Mouse (Mus musculus) forebrain, embryonic 12.5 days (tissue): Measurements from ENCODE around the gene Gm9922. TPM values are rescaled to one million over a fixed set of nuclear protein-coding genes. Genes with fewer than 3 reads are reported as not detected.

Experiments used
- ATAC-seq: fragments of 200-750 bp; cut with Nextera tagmentation; 2 replicates; pipeline ENCODE4 v1.8.0; 2017; ENCODE audit warnings: moderate TSS enrichment; ENCODE audit not compliant: low FRiP score
- H3K27ac ChIP-seq: fragments of 300-500 bp; sonication (generic); 2 replicates; pipeline ENCODE4 v1.5.1; 2016; ENCODE audit warnings: mild to moderate bottlenecking
- H3K27me3 ChIP-seq: fragments of 300-500 bp; sonication (generic); 2 replicates; pipeline ENCODE4 v1.6.1; 2016; ENCODE audit warnings: mild to moderate bottlenecking
- H3K36me3 ChIP-seq: fragments of 300-500 bp; sonication (generic); replicated peaks from 2 replicates; pipeline ENCODE4 v1.6.1; 2016; ENCODE audit warnings: mild to moderate bottlenecking
- H3K4me1 ChIP-seq: fragments of 300-500 bp; sonication (generic); 2 replicates; pipeline ENCODE4 v1.6.1; 2016
- H3K4me2 ChIP-seq: fragments of 300-500 bp; sonication (generic); 2 replicates; pipeline ENCODE4 v1.6.1; 2016; ENCODE audit warnings: mild to moderate bottlenecking, moderate library complexity
- H3K4me3 ChIP-seq: fragments of 300-500 bp; sonication (generic); replicated peaks from 2 replicates; pipeline ENCODE4 v1.5.1; 2016; ENCODE audit warnings: mild to moderate bottlenecking
- H3K9ac ChIP-seq: fragments of 300-500 bp; sonication (generic); 2 replicates; pipeline ENCODE4 v1.6.1; 2016; ENCODE audit warnings: mild to moderate bottlenecking
- H3K9me3 ChIP-seq: fragments of 300-500 bp; sonication (generic); 2 replicates; pipeline ENCODE4 v1.6.1; 2016
- WGBS: fragments of 180-500 bp; shearing (Covaris S2); methylation state at CpG from one replicate; pipeline ENCODE4 v1.1.7; 2016; 5-methylcytosine and 5-hydroxymethylcytosine counted together
- polyA plus RNA-seq: library from polyadenylated mRNA; unstranded; fragments of >200 nt; fragmentation: Nextera tagmentation; extraction: Ambion mirVana; gene quantifications from 2 replicates; pipeline ENCODE4 v1.2.1, GENCODE M21; 2016

The Gm9922 gene
- 0.86 and 1.3 TPM in 2 replicates for polyA plus RNA-seq

DNA sequence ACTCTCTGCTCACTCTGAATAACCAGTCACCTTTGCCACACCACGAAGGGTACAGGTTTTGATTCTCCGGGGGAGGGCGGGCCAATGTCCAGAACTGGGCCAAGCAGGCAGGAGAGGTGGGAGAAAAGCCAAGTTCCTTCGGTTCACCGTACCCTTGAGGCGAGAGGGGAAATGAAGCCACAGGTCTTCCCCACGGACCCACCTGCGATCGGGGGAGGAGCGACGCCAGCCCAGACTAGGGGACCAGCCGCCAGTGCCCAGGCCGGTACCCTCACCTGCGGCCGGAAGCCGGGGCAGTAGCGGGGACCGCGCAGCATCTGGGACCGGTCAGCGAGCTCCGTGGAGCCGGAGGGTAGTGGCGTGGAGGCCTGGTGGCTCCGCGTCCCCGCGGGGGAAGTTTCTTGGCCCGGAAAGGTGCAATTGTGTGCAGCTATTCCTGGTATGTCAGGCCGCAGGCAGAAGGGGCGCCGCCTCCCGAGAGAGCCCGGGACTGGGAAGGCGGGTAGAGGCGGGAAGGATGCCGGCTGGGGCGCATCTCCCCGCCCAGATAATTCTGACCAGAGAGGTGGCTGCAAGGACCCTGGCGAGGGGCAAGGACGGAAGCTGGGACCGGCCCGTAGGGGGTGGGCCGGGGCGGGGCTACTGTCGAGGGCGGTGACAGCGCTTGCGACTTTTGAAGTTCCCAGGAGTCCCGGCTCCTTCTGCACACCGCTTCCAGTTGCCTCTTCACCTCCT lies at the start of gene Gm9922, which contains the start of gene Lmo7:
TSS of gene Gm9922 (minus strand) at position 578 of the 735 bp plus-strand sequence.
TSS of gene Lmo7 (plus strand) at position 721 of the 735 bp plus-strand sequence.
- H3K27ac ChIP-seq, result no peak within 1 kb of the TSS

DNA sequence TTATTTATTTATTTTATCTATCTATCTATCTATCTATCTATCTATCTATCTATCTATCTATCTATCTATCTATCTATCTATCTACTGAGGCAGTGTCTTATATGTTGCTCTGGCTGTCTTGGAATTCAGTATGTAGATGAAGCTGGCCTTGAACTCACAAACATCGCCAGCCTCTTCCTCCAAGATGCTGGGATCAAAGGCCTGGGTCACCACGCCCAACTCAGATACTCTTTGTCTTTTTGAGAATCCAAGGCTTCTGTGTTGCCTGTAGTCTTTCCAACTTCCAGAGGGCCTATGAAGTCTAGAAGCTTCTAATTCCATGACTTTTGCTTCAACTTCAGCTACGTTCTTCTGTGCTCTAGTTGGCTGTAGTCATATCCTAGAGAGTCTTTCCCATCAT lies 48.8 kb upstream of the Gm9922 start:
- WGBS, result 90% methylated on average over 3 of the region's 3 CpGs
- Histone ChIP-seq H3K4me2 (no peak overlapping the region), H3K9ac (no peak overlapping the region), H3K27me3 (no peaks in the 10 kb centered on the region), H3K9me3 (no peaks in the 10 kb centered on the region), H3K4me3 (no peak overlapping the region), H3K36me3 (no peaks in the 10 kb centered on the region), H3K4me1 (peaks cover 10% of the 10 kb centered on the region), H3K27ac (no peak overlapping the region)
- ATAC-seq, result no peak

More for the DNA sequence above, at the start of gene Gm9922, which contains the start of gene Lmo7:
- Histone ChIP-seq H3K36me3 (no peaks in the 10 kb centered on the region), H3K9ac (peak within 1 kb of the TSS; percentile 65), H3K27me3 (peaks cover 50% of the 10 kb centered on the region), H3K9me3 (no peaks in the 10 kb centered on the region), H3K4me3 (peak within 1 kb of the TSS; percentile 62), H3K4me1 (peaks cover 17% of the 10 kb centered on the region), H3K4me2 (peak within 1 kb of the TSS; percentile 96)
- under 1% methylated on average over 46 of the region's 51 CpGs for WGBS
- peak; percentile 83 for ATAC-seq

DNA sequence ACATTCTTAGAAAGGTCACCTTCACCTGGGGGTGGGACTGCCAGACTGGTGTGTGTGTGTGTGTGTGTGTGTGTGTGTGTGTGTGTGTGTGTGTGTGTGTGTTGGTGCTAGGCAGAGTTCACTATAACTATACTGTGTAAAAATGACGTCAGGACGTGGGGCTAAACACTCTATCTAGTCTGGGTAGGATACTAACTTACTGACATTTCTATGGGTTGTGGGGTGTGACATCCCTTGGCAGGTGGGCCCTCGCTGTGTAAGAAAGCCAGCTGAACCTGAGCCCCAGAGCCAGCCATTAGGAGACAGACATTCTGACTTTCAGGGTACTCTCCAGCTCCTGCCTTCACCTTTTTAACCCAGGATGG lies 47.5 kb upstream of the Gm9922 start:
- ATAC-seq, result peak; percentile 47; the same call in 1 of the 2 replicates
- no peaks in the 10 kb centered on the region for H3K27me3 ChIP-seq
- H3K4me2 ChIP-seq, result no peak overlapping the region
- H3K9me3 ChIP-seq, result no peaks in the 10 kb centered on the region
- 21% methylated on average over 3 of the region's 3 CpGs for WGBS
- no peak overlapping the region for H3K9ac ChIP-seq
- H3K27ac ChIP-seq, result peak overlapping the region; percentile 31; the same call in 1 of the 2 replicates
- H3K4me1 ChIP-seq, result peaks cover 10% of the 10 kb centered on the region
- no peaks in the 10 kb centered on the region for H3K36me3 ChIP-seq
- no peak overlapping the region for H3K4me3 ChIP-seq

DNA sequence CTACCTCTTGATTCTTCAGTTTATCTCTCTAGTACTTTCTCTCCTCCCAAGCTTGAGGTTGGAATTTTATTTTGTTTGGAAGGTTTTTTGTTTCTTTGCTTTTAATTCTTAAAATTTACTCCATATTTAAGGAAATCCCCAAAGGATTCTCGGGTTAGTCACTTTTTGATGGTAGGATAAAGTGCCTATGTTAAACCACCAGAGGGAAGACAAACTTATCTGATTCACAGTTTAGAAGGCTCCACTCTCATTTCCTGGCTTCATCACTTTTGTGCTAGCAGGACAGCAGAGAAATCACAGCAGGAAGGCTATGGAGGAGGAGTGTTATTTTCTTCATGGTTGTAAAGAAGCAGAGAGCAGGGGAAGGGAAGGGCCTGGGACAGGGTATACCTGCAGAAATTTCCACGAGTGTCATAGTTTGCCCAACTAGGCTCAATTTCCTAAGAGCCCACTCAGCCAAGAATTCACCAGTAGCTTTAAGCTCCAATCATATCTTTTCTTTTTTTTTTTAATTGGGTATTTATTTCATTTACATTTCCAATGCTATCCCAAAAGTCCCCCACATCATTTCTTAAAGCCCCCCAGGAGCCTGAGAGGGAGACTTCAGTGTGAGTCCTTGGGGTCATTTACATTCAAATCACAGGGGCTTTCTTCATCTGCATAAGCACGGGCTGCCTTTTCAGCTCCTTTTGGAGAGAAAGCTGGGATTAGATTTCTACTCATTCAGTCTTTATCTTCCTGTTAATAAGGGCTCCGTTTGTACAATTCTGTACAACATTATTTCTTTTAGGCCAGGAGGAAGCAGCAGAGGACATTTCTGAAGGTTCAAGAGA lies 46.9 kb upstream of the Gm9922 start:
- Histone ChIP-seq H3K27ac (peak overlapping the region; percentile 31; the same call in 1 of the 2 replicates), H3K4me2 (no peak overlapping the region), H3K27me3 (no peaks in the 10 kb centered on the region), H3K36me3 (no peaks in the 10 kb centered on the region), H3K9me3 (no peaks in the 10 kb centered on the region), H3K4me1 (peaks cover 10% of the 10 kb centered on the region), H3K9ac (no peak overlapping the region), H3K4me3 (no peak overlapping the region)
- WGBS, result 14% methylated on average over 4 of the region's 4 CpGs
- ATAC-seq, result peak; percentile 18; the same call in 1 of the 2 replicates

DNA sequence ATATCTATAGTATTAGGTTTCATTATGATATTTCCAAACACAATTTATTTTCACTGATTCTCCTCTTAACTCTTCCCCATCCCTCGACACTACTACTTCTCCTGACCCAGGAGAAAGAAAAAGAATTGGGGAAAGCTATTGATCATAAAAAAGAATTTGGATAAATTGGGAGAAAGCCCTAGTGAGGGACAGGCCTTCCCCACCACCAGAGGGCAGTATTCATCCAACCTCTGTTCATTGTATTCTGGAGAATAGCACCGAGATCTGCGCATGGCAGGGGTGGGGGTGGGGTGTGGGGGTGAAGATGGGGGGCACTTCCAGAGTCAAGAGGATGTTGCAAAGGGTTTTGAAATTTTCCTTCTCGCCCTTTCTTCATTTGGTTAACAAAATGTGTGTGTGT lies 45.0 kb upstream of the Gm9922 start:
- H3K36me3 ChIP-seq, result no peaks in the 10 kb centered on the region
- H3K4me2 ChIP-seq, result no peak overlapping the region
- no peak overlapping the region for H3K27ac ChIP-seq
- no peak overlapping the region for H3K9ac ChIP-seq
- ATAC-seq, result no peak
- peaks cover 10% of the 10 kb centered on the region for H3K4me1 ChIP-seq
- no peaks in the 10 kb centered on the region for H3K27me3 ChIP-seq
- H3K9me3 ChIP-seq, result no peaks in the 10 kb centered on the region
- H3K4me3 ChIP-seq, result no peak overlapping the region
- WGBS, result 52% methylated on average over 4 of the region's 4 CpGs

DNA sequence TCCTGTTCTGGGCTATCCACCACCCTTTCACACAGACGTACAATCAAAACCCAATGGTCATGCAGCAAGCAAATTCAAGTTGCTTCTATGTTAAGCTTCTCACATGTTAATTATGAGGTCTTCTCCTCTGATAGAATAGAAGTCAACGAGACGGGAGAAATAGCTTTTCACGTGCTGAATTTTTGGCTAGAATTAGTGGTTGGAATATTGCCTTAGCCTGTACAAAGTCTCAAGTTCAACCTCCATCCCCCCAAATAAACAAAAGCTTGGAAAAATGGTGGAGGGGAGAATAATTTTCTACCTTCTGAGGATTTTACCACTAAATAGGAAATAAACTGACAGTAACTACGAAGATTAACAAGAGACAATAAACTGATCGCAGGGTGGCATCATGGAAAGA lies 42.1 kb upstream of the Gm9922 start:
- Histone ChIP-seq H3K4me1 (peaks cover 4% of the 10 kb centered on the region), H3K9ac (no peak overlapping the region), H3K36me3 (no peaks in the 10 kb centered on the region), H3K4me2 (no peak overlapping the region), H3K9me3 (no peaks in the 10 kb centered on the region), H3K4me3 (no peak overlapping the region), H3K27ac (no peak overlapping the region), H3K27me3 (no peaks in the 10 kb centered on the region)
- WGBS, result 89% methylated on average over 6 of the region's 6 CpGs
- ATAC-seq, result no peak

DNA sequence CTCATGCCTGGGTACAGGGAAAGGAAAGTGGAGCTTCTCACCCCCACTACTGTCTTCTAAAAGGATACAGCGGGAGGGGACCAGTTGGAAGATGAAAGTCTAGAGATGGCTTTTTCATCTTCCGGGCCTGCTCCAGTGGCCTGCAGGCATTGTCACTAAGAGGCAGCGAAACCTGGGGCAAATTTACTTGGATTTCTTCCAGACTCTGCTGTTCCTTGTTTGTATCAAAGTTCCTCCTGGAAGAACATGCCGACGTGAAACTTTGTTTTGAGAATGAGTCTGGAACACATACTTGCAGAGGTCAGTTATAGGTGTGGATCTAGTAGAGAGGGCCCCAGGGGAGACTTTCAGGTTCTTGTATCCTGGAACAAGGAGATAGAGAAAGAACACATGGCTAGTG lies 41.7 kb upstream of the Gm9922 start:
- H3K9ac ChIP-seq, result no peak overlapping the region
- H3K4me1 ChIP-seq, result 0 out of 2 replicates have a peak, but pooled peaks cover under 1% of the 10 kb centered on the region
- no peaks in the 10 kb centered on the region for H3K27me3 ChIP-seq
- ATAC-seq, result no peak
- H3K9me3 ChIP-seq, result no peaks in the 10 kb centered on the region
- WGBS, result 86% methylated on average over 5 of the region's 5 CpGs
- H3K36me3 ChIP-seq, result no peaks in the 10 kb centered on the region
- H3K4me3 ChIP-seq, result no peak overlapping the region
- H3K4me2 ChIP-seq, result no peak overlapping the region
- no peak overlapping the region for H3K27ac ChIP-seq

DNA sequence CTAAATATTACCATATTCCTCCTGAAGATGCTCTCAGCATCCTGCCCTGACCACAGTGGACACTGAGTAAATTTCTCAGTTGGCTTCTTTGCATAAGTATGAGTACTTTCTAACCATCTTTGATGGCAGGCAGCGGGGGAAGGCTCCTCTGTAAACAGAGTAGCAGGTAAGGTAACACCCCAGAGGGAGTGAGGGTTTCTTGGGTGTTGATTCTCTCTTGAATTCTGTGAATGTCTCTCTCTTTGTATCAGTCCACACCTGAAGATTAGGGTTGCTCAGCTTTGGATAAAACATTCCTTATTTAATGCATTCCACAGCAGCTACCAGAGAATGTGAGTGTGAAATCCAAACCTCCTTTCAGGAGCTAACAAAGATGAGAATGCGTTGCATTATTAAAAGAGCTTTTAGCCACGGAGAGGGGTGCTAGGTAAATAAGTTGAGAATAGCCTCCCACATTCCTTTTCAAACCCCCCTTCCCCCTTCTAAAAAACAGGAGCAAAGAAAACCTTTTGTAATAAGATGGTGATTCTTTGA lies 34.2 kb upstream of the Gm9922 start:
- Histone ChIP-seq H3K9ac (no peak overlapping the region), H3K27ac (no peak overlapping the region), H3K27me3 (no peaks in the 10 kb centered on the region), H3K4me3 (no peak overlapping the region), H3K36me3 (no peaks in the 10 kb centered on the region), H3K4me2 (no peak overlapping the region), H3K4me1 (no peaks in the 10 kb centered on the region), H3K9me3 (no peaks in the 10 kb centered on the region)
- no peak for ATAC-seq
- 18% methylated on average over 3 of the region's 3 CpGs for whole genome bisulfite sequencing

DNA sequence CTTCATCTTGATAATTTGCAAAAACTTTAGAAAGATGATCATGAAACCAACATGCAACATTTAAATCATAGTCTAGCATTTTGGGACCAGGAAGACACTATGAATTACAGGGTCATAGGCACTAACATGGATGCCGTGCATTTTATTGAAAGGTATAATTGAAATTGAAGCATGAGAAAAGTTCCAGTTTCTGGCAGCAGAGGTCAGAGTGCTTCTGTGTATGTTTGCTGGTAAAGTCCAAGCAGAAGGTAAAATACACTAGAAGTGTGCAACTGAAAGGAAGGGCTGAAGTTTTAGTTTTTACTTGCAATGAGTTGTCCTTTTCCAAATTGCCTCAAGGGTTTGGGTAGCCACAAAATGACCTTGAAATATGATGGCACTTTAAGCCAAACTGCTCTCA lies 32.7 kb upstream of the Gm9922 start:
- no peak overlapping the region for H3K4me2 ChIP-seq
- no peaks in the 10 kb centered on the region for H3K27me3 ChIP-seq
- no peaks in the 10 kb centered on the region for H3K9me3 ChIP-seq
- no peak for ATAC-seq
- no peak overlapping the region for H3K27ac ChIP-seq
- H3K4me3 ChIP-seq, result no peak overlapping the region
- no peak overlapping the region for H3K9ac ChIP-seq
- H3K36me3 ChIP-seq, result no peaks in the 10 kb centered on the region
- WGBS, result 46% methylated on average over 1 of the region's 1 CpGs
- H3K4me1 ChIP-seq, result no peaks in the 10 kb centered on the region

DNA sequence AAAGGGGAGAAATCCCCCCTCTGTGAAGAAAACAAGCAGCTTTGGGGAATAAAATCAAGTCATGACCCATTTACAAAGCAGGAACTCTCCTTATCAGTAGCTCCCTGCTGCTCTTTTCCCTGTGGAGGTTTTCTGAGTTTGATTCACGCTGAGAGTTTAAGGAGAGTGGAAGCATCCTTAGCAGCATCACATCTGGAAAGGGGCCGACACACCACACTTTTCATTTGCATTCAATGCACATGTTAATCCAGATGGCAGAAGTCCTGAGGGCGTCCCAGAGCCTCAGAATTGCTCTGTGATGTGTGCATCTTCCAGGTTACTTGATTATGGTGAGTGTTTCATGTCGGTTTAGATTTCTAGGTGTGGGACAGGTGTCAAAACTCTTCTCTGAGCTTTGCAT lies 25.8 kb upstream of the Gm9922 start:
- Histone ChIP-seq H3K36me3 (no peaks in the 10 kb centered on the region), H3K4me1 (no peaks in the 10 kb centered on the region), H3K27ac (no peak overlapping the region), H3K9me3 (no peaks in the 10 kb centered on the region), H3K4me2 (no peak overlapping the region), H3K4me3 (no peak overlapping the region), H3K9ac (no peak overlapping the region), H3K27me3 (no peaks in the 10 kb centered on the region)
- WGBS, result 37% methylated on average over 4 of the region's 4 CpGs
- no peak for ATAC-seq

DNA sequence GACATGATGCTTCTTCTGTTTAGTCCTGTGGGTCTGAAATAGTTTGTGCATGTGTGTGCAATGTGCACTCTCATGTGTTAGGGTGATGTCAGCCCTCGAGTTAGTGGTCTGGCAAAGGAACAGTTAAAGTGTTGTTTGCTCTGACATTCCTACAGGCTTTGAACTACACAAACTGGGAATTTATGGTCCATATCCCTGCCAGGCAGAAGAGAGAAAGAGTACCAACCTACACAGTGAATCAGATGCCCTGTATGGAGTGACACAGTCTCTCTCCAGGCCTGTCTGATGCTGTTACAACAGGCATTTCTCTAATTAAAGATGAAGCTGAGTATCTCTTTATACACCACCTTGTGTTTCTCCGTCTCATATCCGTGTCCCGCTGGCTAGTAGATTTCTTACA lies 21.3 kb upstream of the Gm9922 start:
- Histone ChIP-seq H3K9ac (no peak overlapping the region), H3K9me3 (no peaks in the 10 kb centered on the region), H3K4me2 (no peak overlapping the region), H3K4me1 (no peaks in the 10 kb centered on the region), H3K36me3 (no peaks in the 10 kb centered on the region), H3K27ac (no peak overlapping the region), H3K4me3 (no peak overlapping the region), H3K27me3 (no peaks in the 10 kb centered on the region)
- 87% methylated on average over 4 of the region's 4 CpGs for WGBS
- ATAC-seq, result no peak

DNA sequence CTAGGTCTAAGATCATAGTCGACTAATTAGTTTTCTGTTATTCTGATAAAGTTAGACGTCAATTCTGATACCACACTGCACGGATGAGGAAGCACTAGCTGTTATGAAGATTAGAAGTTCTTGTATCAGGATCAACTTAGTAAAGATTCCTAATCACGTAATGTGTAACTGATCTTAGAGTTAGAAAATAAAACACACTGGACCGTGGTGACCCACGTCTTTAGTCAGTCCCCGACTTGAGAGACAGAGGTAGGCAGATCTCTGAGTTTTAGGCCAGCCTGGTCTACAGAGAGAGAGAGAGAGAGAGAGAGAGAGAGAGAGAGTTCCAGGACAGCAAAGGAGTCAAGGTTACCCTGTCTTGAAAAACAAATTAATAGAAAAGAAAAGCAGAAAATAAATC lies 18.8 kb upstream of the Gm9922 start:
- no peak overlapping the region for H3K4me2 ChIP-seq
- no peaks in the 10 kb centered on the region for H3K36me3 ChIP-seq
- H3K27me3 ChIP-seq, result no peaks in the 10 kb centered on the region
- H3K4me1 ChIP-seq, result no peaks in the 10 kb centered on the region
- no peak for ATAC-seq
- WGBS, result 90% methylated on average over 7 of the region's 7 CpGs
- no peak overlapping the region for H3K27ac ChIP-seq
- H3K9ac ChIP-seq, result no peak overlapping the region
- no peak overlapping the region for H3K4me3 ChIP-seq
- H3K9me3 ChIP-seq, result no peaks in the 10 kb centered on the region
